Mouse (Mus musculus) lung, adult 18-20 months (tissue): ENCODE measurements at regions not wholly inside any gene's neighbourhood (a gene's known extent, or its start where the extent isn't known, plus 50 kb on each side); places are given as distances from the start of the nearest gene placed in this dataset.
A peak's percentile ranks its signal among the peaks of the same experiment; 100 is the strongest.

ENCODE experiments used
- DNase-seq, 2 experiments: peaks; one replicate each; pipeline ENCODE4 v3.0.0; 2022; ENCODE audit warnings: mixed read lengths in 2 of 2

GRCm38 (mm10) chr8:126162748-126163371 lies 135.5 kb upstream of the Slc35f3 start:
- DNase-seq: no peak

- no peak for DNase-seq
These were observed 134.4 kb upstream of the Slc35f3 start for GRCm38 (mm10) chr8:126163954-126164353.

- no peak for DNase-seq
These were observed 132.8 kb upstream of the Slc35f3 start for GRCm38 (mm10) chr8:126165486-126166095.

- no peak for DNase-seq
These were observed 132.0 kb upstream of the Slc35f3 start for GRCm38 (mm10) chr8:126166394-126166793.

DNA sequence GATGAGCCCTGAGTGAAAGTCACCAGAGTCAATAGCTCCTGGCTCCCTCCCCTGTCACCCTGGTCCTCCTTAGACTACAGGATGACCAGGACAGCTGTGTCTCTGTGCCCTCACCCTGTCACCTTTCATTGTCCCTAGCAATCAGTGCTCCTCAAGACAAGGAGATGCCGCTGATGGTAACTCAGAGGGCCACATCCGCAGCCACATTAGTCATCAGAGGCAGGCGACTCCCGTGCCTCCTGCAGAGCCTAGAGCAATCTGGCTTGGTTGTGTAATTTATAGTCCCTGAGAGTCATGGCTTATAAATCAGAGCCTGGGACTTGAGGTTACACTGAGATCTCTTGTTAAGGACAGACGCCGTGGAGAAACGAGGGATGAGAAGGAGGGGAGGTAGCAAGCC lies 123.9 kb upstream of the Slc35f3 start:
- DNase-seq: no peak

- DNase-seq: no peak
These were observed 122.1 kb upstream of the Slc35f3 start for GRCm38 (mm10) chr8:126176305-126176704.

DNA sequence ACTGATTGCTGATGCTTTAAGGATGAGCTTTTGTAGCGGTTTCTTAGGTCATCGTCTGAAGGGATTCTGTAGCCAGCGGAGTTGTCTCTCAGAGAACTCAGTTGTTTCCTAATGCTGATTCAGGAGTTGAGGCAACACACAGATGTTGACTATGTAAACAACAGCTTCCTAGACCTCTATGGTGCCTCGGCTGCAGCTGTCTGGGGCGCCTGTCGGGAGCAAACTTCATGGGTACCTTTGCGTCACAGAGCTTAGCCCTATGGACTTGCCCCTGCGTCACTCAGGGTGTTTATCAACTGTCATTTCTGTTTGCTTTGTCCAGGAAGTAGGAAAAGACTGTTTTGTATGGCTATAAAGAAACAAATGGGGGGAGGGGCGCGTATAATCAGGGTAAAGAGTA lies 120.5 kb upstream of the Slc35f3 start:
- no peak for DNase-seq

DNA sequence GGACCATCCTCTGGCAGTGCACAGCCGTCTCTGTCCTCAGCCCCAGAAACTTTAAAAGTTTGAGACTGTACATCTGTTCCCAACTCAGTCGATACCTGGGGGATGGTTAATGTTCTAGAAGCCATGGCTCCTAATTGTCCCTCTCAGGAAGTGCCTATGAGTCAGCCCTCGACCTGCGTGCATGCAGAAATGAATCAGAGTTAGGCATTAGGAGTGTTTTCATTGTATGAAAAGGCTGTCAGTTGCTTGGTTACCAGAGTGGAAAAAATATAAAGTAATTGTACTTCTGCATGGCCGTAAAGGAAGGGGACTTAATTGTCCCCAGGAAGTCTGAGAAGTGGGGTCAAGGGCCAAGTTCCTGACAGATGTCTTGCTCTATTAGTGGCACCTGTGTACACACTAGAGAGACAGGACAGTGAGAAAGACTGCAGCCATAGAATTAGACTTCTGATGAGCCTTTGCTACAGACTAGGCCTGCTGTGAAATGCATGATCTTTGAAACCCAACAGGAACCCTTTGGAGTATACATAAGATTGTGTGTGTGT lies 109.5 kb upstream of the Slc35f3 start:
- DNase-seq: peak; percentile 11 to 33

GRCm38 (mm10) chr8:126195616-126196015 lies 102.7 kb upstream of the Slc35f3 start:
- DNase-seq: no peak

GRCm38 (mm10) chr8:126210561-126210960 lies 87.8 kb upstream of the Slc35f3 start:
- DNase-seq: no peak

DNA sequence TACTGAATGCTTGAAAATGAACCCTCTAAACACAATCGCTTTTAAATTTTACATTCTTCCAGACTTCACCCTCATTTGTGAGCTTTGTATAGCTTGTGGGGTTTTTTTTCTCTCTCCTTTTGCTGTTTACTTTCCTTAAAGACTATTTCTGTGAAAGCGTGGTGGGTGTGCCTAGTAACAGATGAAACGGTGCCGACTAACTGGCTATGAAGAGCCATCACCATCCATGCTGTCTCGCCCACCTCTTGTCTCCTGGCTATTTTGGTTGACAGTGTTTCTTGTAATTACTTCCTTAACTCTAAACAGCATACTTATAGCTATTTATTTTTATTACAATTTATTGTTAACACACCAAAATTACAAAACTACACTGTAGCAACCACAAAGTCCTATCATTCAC lies 85.6 kb upstream of the Slc35f3 start:
- DNase-seq: no peak

DNA sequence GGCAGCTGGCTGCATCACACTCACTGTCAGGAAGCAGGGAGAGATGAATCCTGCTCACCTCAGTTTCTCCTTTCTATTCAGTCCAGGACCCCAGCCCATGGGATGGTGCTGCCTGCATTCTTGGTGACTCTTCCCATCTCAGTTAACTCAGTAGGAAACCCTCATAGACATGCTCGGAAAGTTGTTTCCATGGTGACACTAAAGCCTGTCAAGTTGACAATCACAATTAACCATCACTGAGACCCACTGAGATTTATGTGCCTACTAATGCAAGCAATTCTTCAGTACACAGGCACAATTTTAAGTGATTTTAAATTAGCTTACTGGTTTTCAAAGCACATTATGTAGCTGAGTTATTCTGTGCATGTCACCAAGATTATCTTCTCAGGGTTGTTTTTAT lies 83.8 kb upstream of the Slc35f3 start:
- DNase-seq: no peak

- no peak for DNase-seq
These were observed 82.0 kb upstream of the Slc35f3 start for GRCm38 (mm10) chr8:126216391-126216790.

- DNase-seq: no peak
These were observed 76.7 kb upstream of the Slc35f3 start for GRCm38 (mm10) chr8:126221631-126222030.

DNA sequence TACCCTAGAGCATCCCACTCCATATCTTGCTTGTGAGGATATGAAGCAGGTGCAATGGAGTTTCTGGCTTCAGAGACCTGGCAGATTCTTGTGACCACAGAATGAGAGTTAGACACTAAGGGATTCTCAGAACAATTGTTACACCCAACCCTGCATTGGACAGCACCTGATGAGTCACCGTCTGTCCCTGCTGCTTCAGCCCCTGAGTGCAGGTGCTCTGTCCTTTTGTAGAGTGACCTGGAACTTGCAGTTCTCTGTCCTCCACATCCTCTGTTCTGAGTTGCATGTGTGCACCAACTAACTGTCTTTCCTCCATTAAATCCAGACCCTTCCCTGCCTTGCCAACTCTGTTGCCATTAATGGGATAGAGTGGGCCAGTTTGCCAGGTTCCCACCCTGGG lies 66.6 kb upstream of the Slc35f3 start:
- DNase-seq: no peak

GRCm38 (mm10) chr8:126232521-126232920 lies 65.8 kb upstream of the Slc35f3 start:
- DNase-seq: no peak

DNA sequence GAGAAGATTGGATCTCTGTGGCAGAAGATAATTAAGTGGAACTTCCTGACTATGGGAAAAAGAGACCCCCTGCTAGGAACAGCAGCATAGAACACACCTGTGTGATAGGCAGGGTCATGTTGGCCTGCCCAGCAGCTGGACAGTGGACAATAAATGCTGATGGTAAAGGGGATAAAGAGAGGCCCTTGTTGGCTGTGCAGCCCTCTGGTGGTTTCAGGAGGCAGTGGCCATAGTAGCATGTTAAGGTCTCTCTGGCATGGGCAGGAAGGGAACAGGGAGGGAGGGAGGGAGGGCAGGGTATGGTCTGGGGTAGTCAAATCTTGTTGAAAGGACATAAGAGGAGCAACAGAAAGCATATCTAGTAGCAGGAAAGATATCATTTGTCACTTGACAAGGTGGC lies 58.7 kb upstream of the Slc35f3 start:
- DNase-seq: no peak

DNA sequence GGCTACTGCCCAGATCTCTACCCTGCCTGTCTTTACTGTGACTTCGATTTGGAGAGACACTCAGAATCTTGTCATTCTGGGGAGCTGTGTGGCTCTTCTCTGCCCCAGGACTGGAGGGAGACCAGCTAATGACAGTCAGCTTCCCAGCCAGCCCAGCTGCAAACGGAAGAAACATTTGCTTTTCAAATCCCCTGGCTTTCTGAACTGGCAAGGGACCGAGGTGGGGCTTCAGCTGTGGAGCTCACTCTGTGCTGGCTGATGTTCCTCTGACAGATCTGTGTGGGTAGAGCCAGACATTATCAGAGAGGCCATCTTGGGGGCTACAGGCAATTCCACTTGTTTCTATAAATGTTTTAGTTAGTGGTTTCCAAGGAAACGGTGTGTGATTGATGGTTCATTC lies 54.0 kb upstream of the Slc35f3 start:
- no peak for DNase-seq
